Mouse (Mus musculus) kidney, embryonic 14.5 days (tissue): Measurements from ENCODE around the gene Pelp1. TPM values are rescaled to one million over a fixed set of nuclear protein-coding genes. Genes with fewer than 3 reads are reported as not detected.

Source experiments
- ATAC-seq: fragments of 200-750 bp; cut with Nextera tagmentation; 2 replicates; pipeline ENCODE4 v1.8.0; 2017; ENCODE audit warnings: moderate number of reproducible peaks, mild to moderate bottlenecking, moderate TSS enrichment, moderate library complexity; ENCODE audit not compliant: low FRiP score, low TSS enrichment
- H3K27ac ChIP-seq: fragments of 300-500 bp; sonication (generic); 2 replicates; pipeline ENCODE4 v1.5.1; 2014; ENCODE audit warnings: low read depth, mild to moderate bottlenecking, low read length, moderate library complexity, mixed read lengths
- H3K27me3 ChIP-seq: fragments of 300-500 bp; sonication (generic); 2 replicates; pipeline ENCODE4 v1.6.1; 2014; ENCODE audit warnings: mild to moderate bottlenecking, low read length; ENCODE audit not compliant: control insufficient read depth, insufficient read depth
- H3K36me3 ChIP-seq: fragments of 300-500 bp; sonication (generic); 2 replicates; pipeline ENCODE4 v1.6.1; 2014; ENCODE audit warnings: low read length, mixed read lengths; ENCODE audit not compliant: control insufficient read depth, insufficient read depth
- H3K4me1 ChIP-seq: fragments of 300-500 bp; sonication (generic); 2 replicates; pipeline ENCODE4 v1.6.1; 2014; ENCODE audit warnings: low read length, mixed read lengths; ENCODE audit not compliant: control insufficient read depth, insufficient read depth
- H3K4me2 ChIP-seq: fragments of 300-500 bp; sonication (generic); replicated peaks from 2 replicates; pipeline ENCODE4 v1.6.1; 2014; ENCODE audit warnings: low read depth, mild to moderate bottlenecking, low read length
- H3K4me3 ChIP-seq: fragments of 300-500 bp; sonication (generic); 2 replicates; pipeline ENCODE4 v1.5.1; 2014; ENCODE audit warnings: mild to moderate bottlenecking, low read length
- H3K9ac ChIP-seq: fragments of 300-500 bp; sonication (generic); 2 replicates; pipeline ENCODE4 v1.6.1; 2014; ENCODE audit warnings: low read depth, mild to moderate bottlenecking, low read length, moderate library complexity
- H3K9me3 ChIP-seq: fragments of 300-500 bp; sonication (generic); 2 replicates; pipeline ENCODE4 v1.6.1; 2016; ENCODE audit warnings: low read length; ENCODE audit not compliant: control insufficient read depth
- WGBS: fragments of 180-500 bp; shearing (Covaris S2); extraction: QIAGEN DNeasy Blood & Tissue Kit; methylation state at CpG from one replicate; pipeline ENCODE4 v1.1.7; 2014; 5-methylcytosine and 5-hydroxymethylcytosine counted together
- polyA plus RNA-seq: library from polyadenylated mRNA; unstranded; fragments of >200 nt; fragmentation: Nextera tagmentation; extraction: Ambion mirVana; gene quantifications from 2 replicates; pipeline ENCODE4 v1.2.1, GENCODE M21; 2014

Pelp1 gene
- polyA plus RNA-seq, 1 experiment from 2014 or later: 39.0 TPM

GRCm38 (mm10) chr11:70443964-70444363 is 34.1 kb upstream of the Pelp1 start:
- 91% methylated on average over 3 of the region's 3 CpGs for WGBS
- no peaks in the 10 kb centered on the region for H3K9me3 ChIP-seq
- ATAC-seq: no peak

GRCm38 (mm10) chr11:70441882-70442281 is 32.1 kb upstream of the Pelp1 start:
- H3K9ac ChIP-seq: no peak overlapping the region
- no peak overlapping the region for H3K27ac ChIP-seq
- H3K36me3 ChIP-seq: peaks cover 38% of the 10 kb centered on the region
- H3K27me3 ChIP-seq: no peaks in the 10 kb centered on the region
- no peak for ATAC-seq
- H3K4me2 ChIP-seq: no peak overlapping the region
- no peaks in the 10 kb centered on the region for H3K4me1 ChIP-seq
- H3K4me3 ChIP-seq: no peak overlapping the region
- H3K9me3 ChIP-seq: no peaks in the 10 kb centered on the region
- 91% methylated on average over 7 of the region's 7 CpGs for WGBS

More at GRCm38 (mm10) chr11:70443964-70444363, 34.1 kb upstream of the Pelp1 start:
- Histone ChIP-seq H3K4me1 (no peaks in the 10 kb centered on the region), H3K27me3 (no peaks in the 10 kb centered on the region), H3K4me2 (no peak overlapping the region), H3K36me3 (peaks cover 20% of the 10 kb centered on the region; the same call in 1 of the 2 replicates), H3K4me3 (no peak overlapping the region), H3K9ac (no peak overlapping the region), H3K27ac (no peak overlapping the region)

- 97% methylated on average over 4 of the region's 4 CpGs for WGBS
- Histone ChIP-seq H3K9ac (no peak overlapping the region), H3K36me3 (peaks cover 45% of the 10 kb centered on the region)
These were observed 30.8 kb upstream of the Pelp1 start for GRCm38 (mm10) chr11:70440637-70441036.

GRCm38 (mm10) chr11:70438728-70439374 is 29.0 kb upstream of the Pelp1 start:
- ATAC-seq: no peak
- Histone ChIP-seq H3K27me3 (no peaks in the 10 kb centered on the region), H3K4me3 (no peak overlapping the region), H3K4me1 (peaks cover 1% of the 10 kb centered on the region; the same call in 1 of the 2 replicates), H3K9ac (no peak overlapping the region), H3K4me2 (no peak overlapping the region), H3K9me3 (no peaks in the 10 kb centered on the region), H3K36me3 (peaks cover 45% of the 10 kb centered on the region), H3K27ac (no peak overlapping the region)
- WGBS: 93% methylated on average over 7 of the region's 7 CpGs

More at GRCm38 (mm10) chr11:70440637-70441036, 30.8 kb upstream of the Pelp1 start:
- H3K4me2 ChIP-seq: no peak overlapping the region
- no peaks in the 10 kb centered on the region for H3K27me3 ChIP-seq
- no peak overlapping the region for H3K4me3 ChIP-seq
- no peak overlapping the region for H3K27ac ChIP-seq
- no peaks in the 10 kb centered on the region for H3K4me1 ChIP-seq
- no peak for ATAC-seq
- no peaks in the 10 kb centered on the region for H3K9me3 ChIP-seq

GRCm38 (mm10) chr11:70437426-70437825 is 27.6 kb upstream of the Pelp1 start:
- Histone ChIP-seq H3K27me3 (no peaks in the 10 kb centered on the region), H3K4me2 (no peak overlapping the region), H3K9me3 (no peaks in the 10 kb centered on the region), H3K4me1 (peaks cover 10% of the 10 kb centered on the region), H3K9ac (no peak overlapping the region), H3K4me3 (no peak overlapping the region), H3K36me3 (peaks cover 45% of the 10 kb centered on the region), H3K27ac (no peak overlapping the region)
- no peak for ATAC-seq
- WGBS: 87% methylated on average over 6 of the region's 6 CpGs

GRCm38 (mm10) chr11:70435476-70435875 is 25.6 kb upstream of the Pelp1 start:
- no peak for ATAC-seq
- H3K4me1 ChIP-seq: peaks cover 10% of the 10 kb centered on the region
- H3K9ac ChIP-seq: no peak overlapping the region
- 66% methylated on average over 5 of the region's 5 CpGs for WGBS
- H3K4me2 ChIP-seq: no peak overlapping the region
- no peaks in the 10 kb centered on the region for H3K9me3 ChIP-seq
- no peaks in the 10 kb centered on the region for H3K27me3 ChIP-seq
- no peak overlapping the region for H3K4me3 ChIP-seq
- H3K27ac ChIP-seq: no peak overlapping the region
- peaks cover 39% of the 10 kb centered on the region for H3K36me3 ChIP-seq

- Histone ChIP-seq H3K4me2 (peak overlapping the region; percentile 63; the same call in 1 of the 2 replicates), H3K36me3 (peaks cover 25% of the 10 kb centered on the region), H3K9me3 (no peaks in the 10 kb centered on the region), H3K27me3 (no peaks in the 10 kb centered on the region), H3K27ac (no peak overlapping the region), H3K4me3 (peak overlapping the region; percentile 61; the same call in 1 of the 2 replicates), H3K9ac (no peak overlapping the region), H3K4me1 (peaks cover 10% of the 10 kb centered on the region)
- no peak for ATAC-seq
- 88% methylated on average over 3 of the region's 3 CpGs for WGBS
These were observed 24.1 kb upstream of the Pelp1 start for GRCm38 (mm10) chr11:70433951-70434350.

- no peak for ATAC-seq
- peak overlapping the region; percentile 61 for H3K4me3 ChIP-seq
- peaks cover 21% of the 10 kb centered on the region for H3K36me3 ChIP-seq
- peak overlapping the region; percentile 63 for H3K4me2 ChIP-seq
- H3K9ac ChIP-seq: no peak overlapping the region
- no peak overlapping the region for H3K27ac ChIP-seq
- 78% methylated on average over 1 of the region's 1 CpGs for WGBS
- H3K4me1 ChIP-seq: peaks cover 10% of the 10 kb centered on the region
- H3K9me3 ChIP-seq: no peaks in the 10 kb centered on the region
- no peaks in the 10 kb centered on the region for H3K27me3 ChIP-seq
These were observed 23.7 kb upstream of the Pelp1 start for GRCm38 (mm10) chr11:70433569-70433943.

GRCm38 (mm10) chr11:70432895-70433568 is 23.2 kb upstream of the Pelp1 start:
- Histone ChIP-seq H3K9me3 (no peaks in the 10 kb centered on the region), H3K4me2 (peak overlapping the region; percentile 63), H3K27me3 (no peaks in the 10 kb centered on the region), H3K4me3 (peak overlapping the region; percentile 61), H3K27ac (no peak overlapping the region), H3K4me1 (peaks cover 10% of the 10 kb centered on the region), H3K36me3 (peaks cover 16% of the 10 kb centered on the region), H3K9ac (peak overlapping the region; percentile 73)
- peak; percentile 10; the same call in 1 of the 2 replicates for ATAC-seq
- 10% methylated on average over 15 of the region's 15 CpGs for WGBS
